Mouse (Mus musculus): Measurements from ENCODE around the gene Cnga3. TPM values are rescaled to one million over a fixed set of nuclear protein-coding genes. Genes with fewer than 3 reads are reported as not detected.

The Cnga3 gene
- polyA plus RNA-seq, 1 experiment from 2014 or later, result 0.75 TPM

- Histone ChIP-seq H3K9ac (replicated peaks; ENCODE audit: low read depth, low read length) (no peak overlapping the region), H3K27ac (ENCODE audit: low read length) (no peak overlapping the region), H3K9me3 (ENCODE audit: control insufficient read depth, low read depth, low read length) (no peaks in the 10 kb centered on the region), H3K27me3 (ENCODE audit: control insufficient read depth, insufficient read depth, low read length) (no peaks in the 10 kb centered on the region), H3K4me2 (replicated peaks; ENCODE audit: low read depth, low read length) (no peak overlapping the region), H3K4me1 (ENCODE audit: control insufficient read depth, insufficient read depth, low read length) (no peaks in the 10 kb centered on the region), H3K4me3 (ENCODE audit: low read depth, low read length) (no peak overlapping the region), H3K36me3 (ENCODE audit: control insufficient read depth, insufficient read depth, low read length) (no peaks in the 10 kb centered on the region)
- no peak for ATAC-seq (ENCODE audit: insufficient number of reproducible peaks, insufficient read depth, low FRiP score, low read depth)
- WGBS, result 60% methylated on average over 11 of the region's 11 CpGs
These were observed 74.1 kb downstream of the Cnga3 start for GRCm38 (mm10) chr1:37288181-37288935.

GRCm38 (mm10) chr1:37288941-37289340 lies 74.7 kb downstream of the Cnga3 start:
- H3K9me3 ChIP-seq (ENCODE audit: control insufficient read depth, low read depth, low read length), result no peaks in the 10 kb centered on the region
- no peaks in the 10 kb centered on the region for H3K4me1 ChIP-seq (ENCODE audit: control insufficient read depth, insufficient read depth, low read length)
- ATAC-seq (ENCODE audit: insufficient number of reproducible peaks, insufficient read depth, low FRiP score, low read depth), result no peak
- WGBS, result 73% methylated on average over 7 of the region's 7 CpGs
- H3K27ac ChIP-seq (ENCODE audit: low read length), result no peak overlapping the region
- no peak overlapping the region for H3K4me2 ChIP-seq (replicated peaks; ENCODE audit: low read depth, low read length)
- H3K4me3 ChIP-seq (ENCODE audit: low read depth, low read length), result no peak overlapping the region
- no peaks in the 10 kb centered on the region for H3K36me3 ChIP-seq (ENCODE audit: control insufficient read depth, insufficient read depth, low read length)
- H3K9ac ChIP-seq (replicated peaks; ENCODE audit: low read depth, low read length), result no peak overlapping the region
- no peaks in the 10 kb centered on the region for H3K27me3 ChIP-seq (ENCODE audit: control insufficient read depth, insufficient read depth, low read length)

GRCm38 (mm10) chr1:37296414-37296813 lies 82.2 kb downstream of the Cnga3 start:
- H3K36me3 ChIP-seq (ENCODE audit: control insufficient read depth, insufficient read depth, low read length), result no peaks in the 10 kb centered on the region
- no peaks in the 10 kb centered on the region for H3K9me3 ChIP-seq (ENCODE audit: control insufficient read depth, low read depth, low read length)
- 47% methylated on average over 1 of the region's 1 CpGs for WGBS
- ATAC-seq (ENCODE audit: insufficient number of reproducible peaks, insufficient read depth, low FRiP score, low read depth), result no peak
- peaks cover 8% of the 10 kb centered on the region; the same call in 1 of the 2 replicates for H3K4me1 ChIP-seq (ENCODE audit: control insufficient read depth, insufficient read depth, low read length)
- no peak overlapping the region for H3K9ac ChIP-seq (replicated peaks; ENCODE audit: low read depth, low read length)
- no peak overlapping the region for H3K4me2 ChIP-seq (replicated peaks; ENCODE audit: low read depth, low read length)
- H3K27me3 ChIP-seq (ENCODE audit: control insufficient read depth, insufficient read depth, low read length), result no peaks in the 10 kb centered on the region
- no peak overlapping the region for H3K4me3 ChIP-seq (ENCODE audit: low read depth, low read length)
- no peak overlapping the region for H3K27ac ChIP-seq (ENCODE audit: low read length)

GRCm38 (mm10) chr1:37298904-37299303 lies 84.7 kb downstream of the Cnga3 start:
- no peak overlapping the region for H3K9ac ChIP-seq (replicated peaks; ENCODE audit: low read depth, low read length)
- H3K27me3 ChIP-seq (ENCODE audit: control insufficient read depth, insufficient read depth, low read length), result no peaks in the 10 kb centered on the region
- H3K4me1 ChIP-seq (ENCODE audit: control insufficient read depth, insufficient read depth, low read length), result peaks cover 11% of the 10 kb centered on the region; the same call in 1 of the 2 replicates
- H3K4me3 ChIP-seq (ENCODE audit: low read depth, low read length), result no peak overlapping the region
- WGBS, result 78% methylated on average over 2 of the region's 2 CpGs
- no peak for ATAC-seq (ENCODE audit: insufficient number of reproducible peaks, insufficient read depth, low FRiP score, low read depth)
- no peak overlapping the region for H3K4me2 ChIP-seq (replicated peaks; ENCODE audit: low read depth, low read length)
- H3K9me3 ChIP-seq (ENCODE audit: control insufficient read depth, low read depth, low read length), result no peaks in the 10 kb centered on the region
- H3K27ac ChIP-seq (ENCODE audit: low read length), result no peak overlapping the region
- H3K36me3 ChIP-seq (ENCODE audit: control insufficient read depth, insufficient read depth, low read length), result no peaks in the 10 kb centered on the region

- Histone ChIP-seq H3K4me3 (ENCODE audit: low read depth, low read length) (peak within 1 kb of the TSS; percentile 94), H3K9me3 (ENCODE audit: control insufficient read depth, low read depth, low read length) (no peaks in the 10 kb centered on the region), H3K4me2 (replicated peaks; ENCODE audit: low read depth, low read length) (peak within 1 kb of the TSS; percentile 68), H3K9ac (replicated peaks; ENCODE audit: low read depth, low read length) (peak within 1 kb of the TSS; percentile 73; the same call in 1 of the 2 replicates), H3K4me1 (ENCODE audit: control insufficient read depth, insufficient read depth, low read length) (peaks cover 11% of the 10 kb centered on the region; the same call in 1 of the 2 replicates), H3K27ac (ENCODE audit: low read length) (0 out of 2 replicates have a peak within 1 kb of the TSS, but pooled peaks have one; percentile 4), H3K27me3 (ENCODE audit: control insufficient read depth, insufficient read depth, low read length) (no peaks in the 10 kb centered on the region), H3K36me3 (ENCODE audit: control insufficient read depth, insufficient read depth, low read length) (no peaks in the 10 kb centered on the region)
- under 1% methylated on average over 77 of the region's 77 CpGs for WGBS
- peak; percentile 90 for ATAC-seq (ENCODE audit: insufficient number of reproducible peaks, insufficient read depth, low FRiP score, low read depth)
These were observed 85.6 kb downstream of the Cnga3 start, which contains the start of gene Inpp4a for GRCm38 (mm10) chr1:37299540-37300491. Inpp4a (plus strand) TSS chr1:37299865.

GRCm38 (mm10) chr1:37300650-37301049 lies 86.4 kb downstream of the Cnga3 start:
- H3K9me3 ChIP-seq (ENCODE audit: control insufficient read depth, low read depth, low read length), result no peaks in the 10 kb centered on the region
- peak overlapping the region; percentile 68 for H3K4me2 ChIP-seq (replicated peaks; ENCODE audit: low read depth, low read length)
- H3K36me3 ChIP-seq (ENCODE audit: control insufficient read depth, insufficient read depth, low read length), result no peaks in the 10 kb centered on the region
- H3K4me1 ChIP-seq (ENCODE audit: control insufficient read depth, insufficient read depth, low read length), result peaks cover 11% of the 10 kb centered on the region; the same call in 1 of the 2 replicates
- peak overlapping the region; percentile 94 for H3K4me3 ChIP-seq (ENCODE audit: low read depth, low read length)
- WGBS, result 32% methylated on average over 5 of the region's 5 CpGs
- no peaks in the 10 kb centered on the region for H3K27me3 ChIP-seq (ENCODE audit: control insufficient read depth, insufficient read depth, low read length)
- H3K9ac ChIP-seq (replicated peaks; ENCODE audit: low read depth, low read length), result peak overlapping the region; percentile 73; the same call in 1 of the 2 replicates
- H3K27ac ChIP-seq (ENCODE audit: low read length), result no peak overlapping the region
- ATAC-seq (ENCODE audit: insufficient number of reproducible peaks, insufficient read depth, low FRiP score, low read depth), result no peak

GRCm38 (mm10) chr1:37302801-37303200 lies 88.6 kb downstream of the Cnga3 start:
- H3K36me3 ChIP-seq (ENCODE audit: control insufficient read depth, insufficient read depth, low read length), result no peaks in the 10 kb centered on the region
- no peaks in the 10 kb centered on the region for H3K9me3 ChIP-seq (ENCODE audit: control insufficient read depth, low read depth, low read length)
- no peak for ATAC-seq (ENCODE audit: insufficient number of reproducible peaks, insufficient read depth, low FRiP score, low read depth)
- WGBS, result 63% methylated on average over 3 of the region's 3 CpGs
- no peak overlapping the region for H3K9ac ChIP-seq (replicated peaks; ENCODE audit: low read depth, low read length)
- no peak overlapping the region for H3K27ac ChIP-seq (ENCODE audit: low read length)
- H3K4me1 ChIP-seq (ENCODE audit: control insufficient read depth, insufficient read depth, low read length), result peaks cover 11% of the 10 kb centered on the region; the same call in 1 of the 2 replicates
- H3K4me3 ChIP-seq (ENCODE audit: low read depth, low read length), result no peak overlapping the region
- no peak overlapping the region for H3K4me2 ChIP-seq (replicated peaks; ENCODE audit: low read depth, low read length)
- no peaks in the 10 kb centered on the region for H3K27me3 ChIP-seq (ENCODE audit: control insufficient read depth, insufficient read depth, low read length)

- Histone ChIP-seq H3K9ac (replicated peaks; ENCODE audit: low read depth, low read length) (no peak overlapping the region), H3K27ac (ENCODE audit: low read length) (no peak overlapping the region)
- 39% methylated on average over 9 of the region's 9 CpGs for WGBS
These were observed 91.6 kb downstream of the Cnga3 start for GRCm38 (mm10) chr1:37305691-37306287.

More at GRCm38 (mm10) chr1:37305691-37306287, 91.6 kb downstream of the Cnga3 start:
- Histone ChIP-seq H3K4me2 (replicated peaks; ENCODE audit: low read depth, low read length) (no peak overlapping the region), H3K27me3 (ENCODE audit: control insufficient read depth, insufficient read depth, low read length) (no peaks in the 10 kb centered on the region), H3K9me3 (ENCODE audit: control insufficient read depth, low read depth, low read length) (no peaks in the 10 kb centered on the region), H3K36me3 (ENCODE audit: control insufficient read depth, insufficient read depth, low read length) (no peaks in the 10 kb centered on the region), H3K4me1 (ENCODE audit: control insufficient read depth, insufficient read depth, low read length) (peaks cover 7% of the 10 kb centered on the region; the same call in 1 of the 2 replicates), H3K4me3 (ENCODE audit: low read depth, low read length) (no peak overlapping the region)
- no peak for ATAC-seq (ENCODE audit: insufficient number of reproducible peaks, insufficient read depth, low FRiP score, low read depth)

Measured in stomach, embryonic 14.5 days (tissue).